Mouse (Mus musculus): Measurements from ENCODE around the gene Iqgap1. TPM values are rescaled to one million over a fixed set of nuclear protein-coding genes. Genes with fewer than 3 reads are reported as not detected.
"Not testable (repeated sequence)": the region's sequence is repeated elsewhere in the genome, so short reads cannot be mapped to it uniquely, and the experiment has no call there.

The Iqgap1 gene
- total RNA-seq, 2 experiments from 2014 or later, result 74.3 to 74.9 TPM

- no peak for DNase-seq
- intact Hi-C loops (cut with DNase I), result no loop called here
Observed at GRCm38 (mm10) chr7:80775448-80775904, 50.3 kb downstream of the Iqgap1 start.

GRCm38 (mm10) chr7:80774615-80775447 is 50.9 kb downstream of the Iqgap1 start:
- no peak for DNase-seq
- intact Hi-C loops (cut with DNase I), result no loop called here

- intact Hi-C loops (cut with DNase I), result no loop called here
- peak; percentile 65 to 73 for DNase-seq
Observed at GRCm38 (mm10) chr7:80773834-80774614, 51.8 kb downstream of the Iqgap1 start.

- DNase-seq, result no peak
- intact Hi-C loops (cut with DNase I), result no loop called here
Observed at GRCm38 (mm10) chr7:80770466-80770865, 55.3 kb downstream of the Iqgap1 start.

- intact Hi-C loops (cut with DNase I), result no loop called here
- DNase-seq, result no peak
Observed at GRCm38 (mm10) chr7:80766861-80767312, 58.9 kb downstream of the Iqgap1 start.

GRCm38 (mm10) chr7:80766072-80766471 is 59.7 kb downstream of the Iqgap1 start:
- intact Hi-C loops (cut with DNase I), result no loop called here
- no peak for DNase-seq

GRCm38 (mm10) chr7:80763864-80764437 is 61.8 kb downstream of the Iqgap1 start:
- intact Hi-C loops (cut with DNase I), result loop anchor here (2.0 kb wide), 1 partner anchor 21 kb away; no protein-coding TSS in a partner anchor
- peak; percentile 67 to 83 for DNase-seq

- intact Hi-C loops (cut with DNase I), result loop anchor here (2.0 kb wide), 1 partner anchor 19 kb away; no protein-coding TSS in a partner anchor
Observed at GRCm38 (mm10) chr7:80762297-80762696, 63.5 kb downstream of the Iqgap1 start.

GRCm38 (mm10) chr7:80754086-80754485 is 71.7 kb downstream of the Iqgap1 start:
- intact Hi-C loops (cut with DNase I), result no loop called here
- no peak for DNase-seq

More at GRCm38 (mm10) chr7:80762297-80762696, 63.5 kb downstream of the Iqgap1 start:
- no peak for DNase-seq

GRCm38 (mm10) chr7:80753613-80754012 is 72.2 kb downstream of the Iqgap1 start:
- intact Hi-C loops (cut with DNase I), result no loop called here
- DNase-seq, result peak; percentile 58 to 59

- DNase-seq, result no peak
- intact Hi-C loops (cut with DNase I), result no loop called here
Observed at GRCm38 (mm10) chr7:80749624-80750023, 76.2 kb downstream of the Iqgap1 start.

GRCm38 (mm10) chr7:80749109-80749508 is 76.7 kb downstream of the Iqgap1 start:
- intact Hi-C loops (cut with DNase I); DNase-seq: not testable (repeated sequence)

- peak in 1 of 2 experiments; percentile 38 for DNase-seq
- intact Hi-C loops (cut with DNase I), result no loop called here
Observed at GRCm38 (mm10) chr7:80747371-80747770, 78.4 kb downstream of the Iqgap1 start.

GRCm38 (mm10) chr7:80746166-80746761 is 79.5 kb downstream of the Iqgap1 start:
- DNase-seq, result no peak
- intact Hi-C loops (cut with DNase I), result no loop called here

GRCm38 (mm10) chr7:80745746-80746145 is 80.0 kb downstream of the Iqgap1 start:
- intact Hi-C loops (cut with DNase I), result no loop called here
- DNase-seq, result no peak

GRCm38 (mm10) chr7:80745250-80745649 is 80.5 kb downstream of the Iqgap1 start:
- intact Hi-C loops (cut with DNase I), result no loop called here
- DNase-seq, result peak; percentile 29 to 41

GRCm38 (mm10) chr7:80743920-80744630 is 81.7 kb downstream of the Iqgap1 start:
- DNase-seq, result no peak
- intact Hi-C loops (cut with DNase I), result loop anchor here (2.0 to 5.0 kb wide), 2 partner anchors 19 to 58 kb away; no protein-coding TSS in a partner anchor

GRCm38 (mm10) chr7:80742671-80743070 is 83.1 kb downstream of the Iqgap1 start:
- intact Hi-C loops (cut with DNase I), result loop anchor here (2.0 to 5.0 kb wide), 2 partner anchors 20 to 60 kb away; no protein-coding TSS in a partner anchor
- no peak for DNase-seq

- intact Hi-C loops (cut with DNase I), result loop anchor here (1.0 to 5.0 kb wide), 2 partner anchors 61 to 108 kb away; no protein-coding TSS in a partner anchor
- peak; percentile 90 to 92 for DNase-seq
Observed at GRCm38 (mm10) chr7:80740954-80741353, 84.8 kb downstream of the Iqgap1 start.

All from heart, postnatal 10 days (tissue).